Mouse (Mus musculus) right cerebral cortex, postnatal 36 days (tissue): ENCODE measurements around the gene Afap1l2.
A peak's percentile ranks its signal among the peaks of the same experiment; 100 is the strongest.

Experiments used
- DNase-seq, 2 experiments: peaks; one replicate each; pipeline ENCODE4 v3.0.0; 2022; ENCODE audit warnings: low spot score in 2 of 2, mixed read lengths in 1 of 2

The Afap1l2 gene

GRCm38 (mm10) chr19:57007291-57007690, 737 bp downstream of the Afap1l2 start:
- peak in 1 of 2 experiments; percentile 38 for DNase-seq

GRCm38 (mm10) chr19:57006841-57007240, 1.2 kb downstream of the Afap1l2 start:
- no peak for DNase-seq

- DNase-seq: no peak
Measured at GRCm38 (mm10) chr19:57005062-57005461, 3.0 kb downstream of the Afap1l2 start.

GRCm38 (mm10) chr19:57003460-57003810, 4.6 kb downstream of the Afap1l2 start:
- no peak for DNase-seq

- no peak for DNase-seq
Measured at GRCm38 (mm10) chr19:57002741-57003459, 5.1 kb downstream of the Afap1l2 start.

GRCm38 (mm10) chr19:57001926-57002325, 6.1 kb downstream of the Afap1l2 start:
- no peak for DNase-seq

- no peak for DNase-seq
Measured at GRCm38 (mm10) chr19:57000592-57000991, 7.4 kb downstream of the Afap1l2 start.

- DNase-seq: no peak
Measured at GRCm38 (mm10) chr19:56999781-57000180, 8.2 kb downstream of the Afap1l2 start.

- no peak for DNase-seq
Measured at GRCm38 (mm10) chr19:56998910-56999309, 9.1 kb downstream of the Afap1l2 start.

GRCm38 (mm10) chr19:56998331-56998730, 9.7 kb downstream of the Afap1l2 start:
- DNase-seq: no peak

GRCm38 (mm10) chr19:56997164-56997599, 10.8 kb downstream of the Afap1l2 start:
- DNase-seq: no peak

- DNase-seq: no peak
Measured at GRCm38 (mm10) chr19:56995441-56995840, 12.6 kb downstream of the Afap1l2 start.

GRCm38 (mm10) chr19:56994653-56995052, 13.4 kb downstream of the Afap1l2 start:
- no peak for DNase-seq

GRCm38 (mm10) chr19:56993763-56994162, 14.3 kb downstream of the Afap1l2 start:
- DNase-seq: no peak

- DNase-seq: no peak
Measured at GRCm38 (mm10) chr19:56992978-56993545, 15.0 kb downstream of the Afap1l2 start.

- no peak for DNase-seq
Measured at GRCm38 (mm10) chr19:56990367-56991111, 17.5 kb downstream of the Afap1l2 start.

GRCm38 (mm10) chr19:56989171-56989570, 18.9 kb downstream of the Afap1l2 start:
- DNase-seq: no peak

GRCm38 (mm10) chr19:56984229-56984628, 23.8 kb downstream of the Afap1l2 start:
- no peak for DNase-seq

- no peak for DNase-seq
Measured at GRCm38 (mm10) chr19:56983757-56984156, 24.3 kb downstream of the Afap1l2 start.

- no peak for DNase-seq
Measured at GRCm38 (mm10) chr19:56981760-56982159, 26.3 kb downstream of the Afap1l2 start.

GRCm38 (mm10) chr19:56980803-56981202, 27.2 kb downstream of the Afap1l2 start:
- DNase-seq: no peak
